Mouse (Mus musculus) intestine, postnatal 0 days (tissue): ENCODE measurements around the gene Eno2. TPM values are rescaled to one million over a fixed set of nuclear protein-coding genes. Genes with fewer than 3 reads are reported as not detected.
"Not testable (repeated sequence)": the region's sequence is repeated elsewhere in the genome, so short reads cannot be mapped to it uniquely, and the experiment has no call there.

Experiments
- ATAC-seq: fragments of 200-750 bp; cut with Nextera tagmentation; 2 replicates; pipeline ENCODE4 v1.8.0; 2017; ENCODE audit warnings: mild to moderate bottlenecking, moderate TSS enrichment, moderate library complexity
- H3K27ac ChIP-seq: fragments of 300-500 bp; sonication (generic); 2 replicates; pipeline ENCODE4 v1.5.1; 2014; ENCODE audit warnings: mild to moderate bottlenecking, low read depth, low read length, moderate library complexity
- H3K27me3 ChIP-seq: fragments of 300-500 bp; sonication (generic); replicated peaks from 2 replicates; pipeline ENCODE4 v1.6.1; 2014; ENCODE audit warnings: low read length, mixed read lengths; ENCODE audit not compliant: control insufficient read depth, insufficient read depth
- H3K36me3 ChIP-seq: fragments of 300-500 bp; sonication (generic); 2 replicates; pipeline ENCODE4 v1.6.1; 2014; ENCODE audit warnings: mild to moderate bottlenecking, moderate library complexity; ENCODE audit not compliant: control insufficient read depth, insufficient read depth
- H3K4me1 ChIP-seq: fragments of 300-500 bp; sonication (generic); replicated peaks from 2 replicates; pipeline ENCODE4 v1.6.1; 2014; ENCODE audit warnings: antibody characterized with exemption, low read length, mixed read lengths; ENCODE audit not compliant: control insufficient read depth, insufficient read depth
- H3K4me2 ChIP-seq: fragments of 300-500 bp; sonication (generic); replicated peaks from 2 replicates; pipeline ENCODE4 v1.6.1; 2014; ENCODE audit warnings: low read depth, mild to moderate bottlenecking, moderate library complexity
- H3K4me3 ChIP-seq: fragments of 300-500 bp; sonication (generic); 2 replicates; pipeline ENCODE4 v1.5.1; 2014; ENCODE audit warnings: low read depth, low read length
- H3K9ac ChIP-seq: fragments of 300-500 bp; sonication (generic); 2 replicates; pipeline ENCODE4 v1.6.1; 2014; ENCODE audit warnings: mild to moderate bottlenecking, low read depth, low read length
- H3K9me3 ChIP-seq: fragments of 300-500 bp; sonication (generic); 2 replicates; pipeline ENCODE4 v1.6.1; 2016; ENCODE audit warnings: mixed run types; ENCODE audit not compliant: control insufficient read depth
- CTCF ChIP-seq: sonication (generic); IDR thresholded peaks from 2 replicates; pipeline ENCODE4 v1.5.1; 2016; ENCODE audit warnings: low read depth, mild to moderate bottlenecking, control low read depth, antibody characterized with exemption, moderate library complexity
- WGBS: fragments of 180-500 bp; shearing (Covaris S2); extraction: QIAGEN DNeasy Blood & Tissue Kit; methylation state at CpG from one replicate; pipeline ENCODE4 v1.1.7; 2014; 5-methylcytosine and 5-hydroxymethylcytosine counted together
- polyA plus RNA-seq: library from polyadenylated mRNA; unstranded; fragments of >200 nt; fragmentation: Nextera tagmentation; extraction: Ambion mirVana; gene quantifications from 2 replicates; pipeline ENCODE4 v1.2.1, GENCODE M21; 2015

Eno2 gene
- polyA plus RNA-seq, 1 experiment from 2014 or later, result 4.6 TPM

DNA sequence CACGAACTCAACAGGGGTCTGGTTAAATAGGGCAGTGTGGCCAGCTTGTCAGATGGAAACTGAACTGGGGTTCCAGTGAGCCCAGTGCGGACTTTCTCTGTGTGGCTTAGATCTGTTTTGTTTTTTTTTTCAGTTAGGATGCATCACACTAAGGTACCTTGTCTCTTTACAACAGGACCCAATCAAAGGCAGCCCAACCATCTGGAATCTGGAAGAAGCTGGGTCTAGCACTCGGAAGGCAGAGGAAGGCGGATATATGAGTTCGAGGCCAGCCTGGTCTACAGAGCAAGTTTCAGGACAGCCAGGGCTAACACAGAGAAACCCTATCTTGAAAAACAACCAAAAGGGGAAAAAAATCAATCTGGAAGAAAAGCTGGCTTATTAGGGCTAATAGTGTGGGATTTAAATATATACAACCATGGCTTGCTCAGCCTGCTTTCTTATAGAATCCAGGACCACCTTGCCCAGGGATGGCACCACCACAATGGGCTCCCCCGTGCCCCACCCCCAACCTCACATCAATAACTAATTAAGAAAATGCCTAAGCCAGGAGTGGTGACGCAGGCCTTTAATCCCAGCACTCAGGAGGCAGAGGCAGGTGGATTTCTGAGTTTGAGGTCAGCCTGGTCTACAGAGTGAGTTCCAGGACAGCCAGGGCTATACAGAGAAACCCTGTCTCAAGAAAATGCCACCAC, 37.1 kb upstream of the Eno2 start:
- Histone ChIP-seq H3K4me2 (peak overlapping the region; percentile 78), H3K9me3 (no peaks in the 10 kb centered on the region), H3K4me1 (peaks cover 9% of the 10 kb centered on the region; the same call in 1 of the 2 replicates), H3K27ac (peak overlapping the region; percentile 83), H3K4me3 (0 out of 2 replicates have a peak overlapping the region, but pooled peaks have one; percentile 45), H3K27me3 (no peaks in the 10 kb centered on the region), H3K9ac (peak overlapping the region; percentile 23; the same call in 1 of the 2 replicates), H3K36me3 (peaks cover 19% of the 10 kb centered on the region; the same call in 1 of the 2 replicates)
- no peak for ATAC-seq
- no peak for TF ChIP-seq CTCF
- 74% methylated on average over 7 of the region's 7 CpGs for WGBS

DNA sequence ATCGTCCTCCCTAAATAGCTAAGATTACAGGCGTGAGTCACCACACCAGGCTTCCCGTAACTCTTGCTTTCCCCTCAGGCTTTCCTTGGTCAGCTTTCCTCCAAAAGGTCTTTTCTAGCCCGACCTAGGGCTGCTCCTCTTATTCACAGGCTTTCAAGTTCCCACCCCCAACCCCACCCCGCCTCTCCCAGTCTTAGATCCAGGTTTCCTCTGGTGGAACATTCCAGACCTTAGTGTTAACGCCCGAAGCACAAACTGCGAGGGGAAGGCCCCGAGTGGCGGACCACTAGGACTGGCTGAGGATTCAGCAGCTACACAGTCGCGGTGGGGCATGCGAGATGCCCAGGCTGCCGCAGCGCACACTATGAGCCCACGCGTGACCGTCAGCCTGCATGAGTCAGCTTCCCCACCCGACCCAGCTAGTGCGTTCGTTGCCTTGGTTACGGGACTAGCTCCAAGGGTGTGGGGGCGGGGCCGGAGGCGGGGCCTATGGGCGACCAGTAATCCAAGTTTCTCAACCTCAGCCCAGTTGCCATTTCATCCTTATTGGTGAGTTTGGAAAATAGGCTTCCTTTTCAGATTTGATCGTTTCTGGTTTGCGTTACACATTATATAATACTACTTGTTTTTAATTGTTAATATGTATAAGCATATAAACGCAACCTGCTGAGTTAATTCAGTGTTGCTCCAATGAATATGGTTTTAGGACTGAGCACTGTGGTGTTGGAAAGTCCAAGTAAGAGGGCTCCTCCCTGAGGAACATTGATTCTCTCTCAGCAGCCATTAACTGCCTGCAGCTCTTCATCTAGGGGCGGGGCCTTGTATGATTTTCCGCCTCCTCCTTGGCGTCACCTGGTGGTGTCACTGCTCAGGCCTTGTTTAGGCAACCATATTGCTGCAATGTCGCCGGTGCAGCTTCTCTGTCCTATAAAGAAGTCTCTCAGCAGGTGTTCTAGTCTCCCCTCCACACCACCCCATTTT, 36.2 kb upstream of the Eno2 start:
- ATAC-seq, result peak; percentile 71
- 1% methylated on average over 34 of the region's 34 CpGs for WGBS
- H3K9me3 ChIP-seq, result no peaks in the 10 kb centered on the region
- H3K27ac ChIP-seq, result peak overlapping the region; percentile 83
- peak overlapping the region; percentile 78 for H3K4me2 ChIP-seq
- 0 out of 2 replicates have a peak overlapping the region, but pooled peaks have one; percentile 38 for H3K9ac ChIP-seq
- H3K27me3 ChIP-seq, result no peaks in the 10 kb centered on the region
- H3K4me1 ChIP-seq, result peaks cover 9% of the 10 kb centered on the region; the same call in 1 of the 2 replicates
- TF ChIP-seq CTCF, result peak; percentile 70
- H3K4me3 ChIP-seq, result peak overlapping the region; percentile 45
- H3K36me3 ChIP-seq, result 0 out of 2 replicates have a peak, but pooled peaks cover 9% of the 10 kb centered on the region

DNA sequence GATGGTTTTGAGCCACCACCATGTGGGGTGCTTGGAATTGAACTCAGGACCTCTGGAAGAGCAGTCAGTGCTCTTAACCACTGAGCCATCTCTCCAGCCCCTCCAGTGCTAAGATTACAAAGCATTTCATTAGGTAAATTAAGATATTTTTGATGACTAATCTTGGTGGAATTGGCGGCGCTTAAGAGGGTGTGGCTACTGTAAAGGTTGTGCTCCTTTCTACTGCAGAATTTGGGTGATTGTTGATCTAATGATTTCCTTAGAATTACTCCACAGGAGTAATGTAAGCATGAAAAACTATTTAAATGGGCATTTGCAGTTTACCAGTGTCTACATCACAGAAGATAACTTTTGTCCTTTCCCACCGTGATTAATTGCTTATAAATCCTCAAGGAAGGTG, 34.9 kb upstream of the Eno2 start:
- Histone ChIP-seq H3K9me3 (no peaks in the 10 kb centered on the region), H3K27me3 (no peaks in the 10 kb centered on the region), H3K4me1 (peaks cover 4% of the 10 kb centered on the region; the same call in 1 of the 2 replicates), H3K4me2 (no peak overlapping the region), H3K36me3 (no peaks in the 10 kb centered on the region), H3K4me3 (no peak overlapping the region), H3K27ac (no peak overlapping the region), H3K9ac (no peak overlapping the region)
- WGBS, result 74% methylated on average over 3 of the region's 3 CpGs
- TF ChIP-seq CTCF, result no peak
- ATAC-seq, result no peak

DNA sequence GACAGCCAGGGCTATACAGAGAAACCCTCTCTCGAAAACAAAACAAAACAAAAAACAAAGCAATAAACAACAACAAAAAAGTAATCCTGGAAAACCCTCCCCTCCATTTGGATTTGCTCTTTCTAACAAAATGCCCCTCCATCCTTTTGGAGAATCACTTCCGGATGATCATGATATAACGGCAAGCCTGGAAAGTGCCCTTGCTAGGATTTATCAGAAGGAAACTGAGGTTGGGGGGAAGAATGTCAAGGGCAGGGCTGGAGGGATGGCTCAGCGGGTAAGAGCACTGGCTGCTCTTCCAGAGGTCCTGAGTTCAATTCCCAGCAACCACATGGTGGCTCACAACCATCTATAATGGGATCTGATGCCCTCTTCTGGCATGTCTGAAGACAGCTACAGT, 34.2 kb upstream of the Eno2 start:
- H3K27me3 ChIP-seq, result not testable (repeated sequence)

DNA sequence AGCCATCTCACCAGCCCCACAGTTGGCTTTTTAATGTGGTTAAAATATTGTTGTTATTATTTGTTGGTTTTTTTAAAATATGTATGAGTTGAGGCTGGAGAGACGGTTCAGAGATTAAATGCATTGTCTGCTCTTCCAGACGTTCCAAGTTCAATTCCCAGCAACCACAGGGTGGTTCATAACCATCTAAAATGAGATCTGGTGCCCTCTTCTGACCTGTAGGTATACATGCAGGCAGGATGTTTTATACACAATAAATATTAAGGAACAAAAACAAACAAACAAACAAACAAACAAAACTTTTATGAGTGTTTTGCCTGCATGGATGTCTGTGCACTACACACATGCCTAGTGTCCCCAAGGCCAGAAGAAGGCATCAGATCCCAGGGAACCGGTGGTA, 33.6 kb upstream of the Eno2 start:
- no peaks in the 10 kb centered on the region for H3K27me3 ChIP-seq
- peaks cover 4% of the 10 kb centered on the region; the same call in 1 of the 2 replicates for H3K4me1 ChIP-seq
- WGBS, result 74% methylated on average over 3 of the region's 3 CpGs
- no peak for TF ChIP-seq CTCF
- H3K36me3 ChIP-seq, result no peaks in the 10 kb centered on the region
- no peak overlapping the region for H3K9ac ChIP-seq
- no peak overlapping the region for H3K27ac ChIP-seq
- no peak overlapping the region for H3K4me2 ChIP-seq
- ATAC-seq, result no peak
- no peaks in the 10 kb centered on the region for H3K9me3 ChIP-seq
- no peak overlapping the region for H3K4me3 ChIP-seq

More for the DNA sequence above, 34.2 kb upstream of the Eno2 start:
- not testable (repeated sequence) for ATAC-seq, H3K9me3 ChIP-seq, H3K4me3 ChIP-seq, H3K27ac ChIP-seq, H3K9ac ChIP-seq, H3K36me3 ChIP-seq, H3K4me2 ChIP-seq, H3K4me1 ChIP-seq
- WGBS, result 97% methylated on average over 4 of the region's 4 CpGs

DNA sequence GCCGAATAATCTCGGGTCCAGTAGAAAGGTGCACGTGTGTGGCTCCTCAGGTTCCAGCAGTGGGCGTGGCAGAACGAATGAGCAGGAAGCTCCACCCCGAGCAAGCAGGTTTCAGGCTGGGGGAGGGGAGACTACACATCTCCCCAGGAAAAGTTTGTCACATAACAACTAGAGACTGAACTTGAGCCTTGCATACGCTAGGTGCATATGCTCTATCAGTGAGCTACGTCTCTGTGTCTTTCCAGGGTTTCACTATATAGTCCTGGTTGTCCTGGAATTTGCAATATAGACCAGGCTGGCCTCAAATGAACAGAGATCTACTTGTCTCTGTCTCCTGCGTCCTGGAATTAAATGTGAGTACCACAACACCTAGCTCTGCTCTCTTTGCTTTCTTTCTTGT, 32.9 kb upstream of the Eno2 start:
- not testable (repeated sequence) for H3K4me3 ChIP-seq, H3K9ac ChIP-seq, H3K9me3 ChIP-seq, H3K4me1 ChIP-seq, H3K36me3 ChIP-seq, H3K27ac ChIP-seq, H3K27me3 ChIP-seq
- peak overlapping the region; percentile 37 for H3K4me2 ChIP-seq
- 16% methylated on average over 4 of the region's 9 CpGs for whole genome bisulfite sequencing
- 0 out of 2 replicates have a peak, but pooled peaks have one; percentile 23 for ATAC-seq
